Mouse (Mus musculus): ENCODE measurements around the gene Ubtf. TPM values are rescaled to one million over a fixed set of nuclear protein-coding genes. Genes with fewer than 3 reads are reported as not detected.

The Ubtf gene
- polyA plus RNA-seq, 1 experiment from 2014 or later: 75.5 TPM

GRCm38 (mm10) chr11:102279595-102279994 lies 39.9 kb downstream of the Ubtf start:
- H3K9me3 ChIP-seq (replicated peaks; ENCODE audit: low read length): no peaks in the 10 kb centered on the region
- WGBS: 88% methylated on average over 3 of the region's 3 CpGs
- H3K27me3 ChIP-seq (ENCODE audit: insufficient read depth, low read length): 0 out of 2 replicates have a peak, but pooled peaks cover 4% of the 10 kb centered on the region
- no peak for TF ChIP-seq CTCF (IDR thresholded peaks at IDR 0.05; ENCODE audit: low read depth)
- DNase-seq (ENCODE audit: low spot score): no peak
- H3K4me3 ChIP-seq (replicated peaks; ENCODE audit: low read depth, low read length): no peak overlapping the region
- peaks cover 10% of the 10 kb centered on the region; the same call in 1 of the 2 replicates for H3K4me1 ChIP-seq (replicated peaks; ENCODE audit: insufficient read depth, low read length)
- no peak for ATAC-seq (replicated peaks; ENCODE audit: low FRiP score, low read depth)
- H3K9ac ChIP-seq (ENCODE audit: low read depth, low read length): no peak overlapping the region
- H3K27ac ChIP-seq: no peak overlapping the region
- H3K4me2 ChIP-seq (ENCODE audit: low read length): no peak overlapping the region
- H3K36me3 ChIP-seq (ENCODE audit: insufficient read depth, low read length): no peaks in the 10 kb centered on the region

GRCm38 (mm10) chr11:102277754-102278153 lies 41.8 kb downstream of the Ubtf start:
- ATAC-seq (replicated peaks; ENCODE audit: low FRiP score, low read depth) (no peak), DNase-seq (ENCODE audit: low spot score) (no peak)
- no peak for TF ChIP-seq CTCF (IDR thresholded peaks at IDR 0.05; ENCODE audit: low read depth)
- no peak overlapping the region for H3K9ac ChIP-seq (ENCODE audit: low read depth, low read length)
- no peak overlapping the region for H3K4me2 ChIP-seq (ENCODE audit: low read length)
- 76% methylated on average over 9 of the region's 12 CpGs for WGBS
- H3K4me3 ChIP-seq (replicated peaks; ENCODE audit: low read depth, low read length): no peak overlapping the region
- H3K4me1 ChIP-seq (replicated peaks; ENCODE audit: insufficient read depth, low read length): peaks cover 10% of the 10 kb centered on the region; the same call in 1 of the 2 replicates
- no peak overlapping the region for H3K27ac ChIP-seq
- 0 out of 2 replicates have a peak, but pooled peaks cover 4% of the 10 kb centered on the region for H3K27me3 ChIP-seq (ENCODE audit: insufficient read depth, low read length)
- H3K9me3 ChIP-seq (replicated peaks; ENCODE audit: low read length): no peaks in the 10 kb centered on the region
- H3K36me3 ChIP-seq (ENCODE audit: insufficient read depth, low read length): no peaks in the 10 kb centered on the region

GRCm38 (mm10) chr11:102276411-102276915 lies 43.1 kb downstream of the Ubtf start:
- peak; percentile 73 for DNase-seq (ENCODE audit: low spot score)
- TF ChIP-seq CTCF (IDR thresholded peaks at IDR 0.05; ENCODE audit: low read depth): 0 out of 2 replicates have a peak, but pooled peaks have one; percentile 8
- 0 out of 2 replicates have a peak, but pooled peaks cover 4% of the 10 kb centered on the region for H3K27me3 ChIP-seq (ENCODE audit: insufficient read depth, low read length)
- no peaks in the 10 kb centered on the region for H3K36me3 ChIP-seq (ENCODE audit: insufficient read depth, low read length)
- H3K4me2 ChIP-seq (ENCODE audit: low read length): peak overlapping the region; percentile 66
- H3K4me3 ChIP-seq (replicated peaks; ENCODE audit: low read depth, low read length): peak overlapping the region; percentile 24
- no peak overlapping the region for H3K27ac ChIP-seq
- ATAC-seq (replicated peaks; ENCODE audit: low FRiP score, low read depth): peak; percentile 88
- no peaks in the 10 kb centered on the region for H3K9me3 ChIP-seq (replicated peaks; ENCODE audit: low read length)
- peak overlapping the region; percentile 41; the same call in 1 of the 2 replicates for H3K9ac ChIP-seq (ENCODE audit: low read depth, low read length)
- H3K4me1 ChIP-seq (replicated peaks; ENCODE audit: insufficient read depth, low read length): peaks cover 10% of the 10 kb centered on the region; the same call in 1 of the 2 replicates
- under 1% methylated on average over 33 of the region's 33 CpGs for WGBS

- Histone ChIP-seq H3K27ac (no peak within 1 kb of the TSS), H3K36me3 (ENCODE audit: insufficient read depth, low read length) (no peaks in the 10 kb centered on the region), H3K4me2 (ENCODE audit: low read length) (no peak within 1 kb of the TSS), H3K4me1 (replicated peaks; ENCODE audit: insufficient read depth, low read length) (0 out of 2 replicates have a peak, but pooled peaks cover 2% of the 10 kb centered on the region), H3K9me3 (replicated peaks; ENCODE audit: low read length) (no peaks in the 10 kb centered on the region), H3K27me3 (ENCODE audit: insufficient read depth, low read length) (no peaks in the 10 kb centered on the region), H3K9ac (ENCODE audit: low read depth, low read length) (no peak within 1 kb of the TSS), H3K4me3 (replicated peaks; ENCODE audit: low read depth, low read length) (no peak within 1 kb of the TSS)
- ATAC-seq (replicated peaks; ENCODE audit: low FRiP score, low read depth) (no peak), DNase-seq (ENCODE audit: low spot score) (no peak)
- 89% methylated on average over 12 of the region's 12 CpGs for WGBS
- no peak for TF ChIP-seq CTCF (IDR thresholded peaks at IDR 0.05; ENCODE audit: low read depth)
Observed at GRCm38 (mm10) chr11:102268520-102269244, 50.9 kb downstream of the Ubtf start, which contains the start of gene Asb16. TSS of gene Asb16 (plus strand) at chr11:102268743.

- no peaks in the 10 kb centered on the region for H3K27me3 ChIP-seq (ENCODE audit: insufficient read depth, low read length)
- no peak overlapping the region for H3K9ac ChIP-seq (ENCODE audit: low read depth, low read length)
- no peaks in the 10 kb centered on the region for H3K9me3 ChIP-seq (replicated peaks; ENCODE audit: low read length)
- WGBS: 4% methylated on average over 11 of the region's 11 CpGs
- no peak overlapping the region for H3K4me3 ChIP-seq (replicated peaks; ENCODE audit: low read depth, low read length)
- H3K27ac ChIP-seq: no peak overlapping the region
- ATAC-seq (replicated peaks; ENCODE audit: low FRiP score, low read depth): peak; percentile 44; the same call in 1 of the 2 replicates
- no peaks in the 10 kb centered on the region for H3K36me3 ChIP-seq (ENCODE audit: insufficient read depth, low read length)
- H3K4me2 ChIP-seq (ENCODE audit: low read length): no peak overlapping the region
- peak; percentile 93 for DNase-seq (ENCODE audit: low spot score)
- peak; percentile 85 for TF ChIP-seq CTCF (IDR thresholded peaks at IDR 0.05; ENCODE audit: low read depth)
- H3K4me1 ChIP-seq (replicated peaks; ENCODE audit: insufficient read depth, low read length): 0 out of 2 replicates have a peak, but pooled peaks cover 2% of the 10 kb centered on the region
Observed at GRCm38 (mm10) chr11:102267480-102267879, 52.1 kb downstream of the Ubtf start.

- Histone ChIP-seq H3K27ac (no peak overlapping the region), H3K36me3 (ENCODE audit: insufficient read depth, low read length) (no peaks in the 10 kb centered on the region), H3K4me3 (replicated peaks; ENCODE audit: low read depth, low read length) (no peak overlapping the region), H3K27me3 (ENCODE audit: insufficient read depth, low read length) (no peaks in the 10 kb centered on the region), H3K9ac (ENCODE audit: low read depth, low read length) (no peak overlapping the region), H3K4me1 (replicated peaks; ENCODE audit: insufficient read depth, low read length) (0 out of 2 replicates have a peak, but pooled peaks cover 2% of the 10 kb centered on the region), H3K9me3 (replicated peaks; ENCODE audit: low read length) (no peaks in the 10 kb centered on the region), H3K4me2 (ENCODE audit: low read length) (no peak overlapping the region)
- 91% methylated on average over 8 of the region's 8 CpGs for WGBS
- TF ChIP-seq CTCF (IDR thresholded peaks at IDR 0.05; ENCODE audit: low read depth): no peak
- no peak for DNase-seq (ENCODE audit: low spot score)
- no peak for ATAC-seq (replicated peaks; ENCODE audit: low FRiP score, low read depth)
Observed at GRCm38 (mm10) chr11:102266631-102267355, 52.7 kb downstream of the Ubtf start.
